Mouse (Mus musculus): Measurements from ENCODE around the gene Tmod1. TPM values are rescaled to one million over a fixed set of nuclear protein-coding genes. Genes with fewer than 3 reads are reported as not detected.

Tmod1 gene
- total RNA-seq, 4 experiments from 2014 or later: 51.9 to 57.0 (median 53.7) TPM

DNA sequence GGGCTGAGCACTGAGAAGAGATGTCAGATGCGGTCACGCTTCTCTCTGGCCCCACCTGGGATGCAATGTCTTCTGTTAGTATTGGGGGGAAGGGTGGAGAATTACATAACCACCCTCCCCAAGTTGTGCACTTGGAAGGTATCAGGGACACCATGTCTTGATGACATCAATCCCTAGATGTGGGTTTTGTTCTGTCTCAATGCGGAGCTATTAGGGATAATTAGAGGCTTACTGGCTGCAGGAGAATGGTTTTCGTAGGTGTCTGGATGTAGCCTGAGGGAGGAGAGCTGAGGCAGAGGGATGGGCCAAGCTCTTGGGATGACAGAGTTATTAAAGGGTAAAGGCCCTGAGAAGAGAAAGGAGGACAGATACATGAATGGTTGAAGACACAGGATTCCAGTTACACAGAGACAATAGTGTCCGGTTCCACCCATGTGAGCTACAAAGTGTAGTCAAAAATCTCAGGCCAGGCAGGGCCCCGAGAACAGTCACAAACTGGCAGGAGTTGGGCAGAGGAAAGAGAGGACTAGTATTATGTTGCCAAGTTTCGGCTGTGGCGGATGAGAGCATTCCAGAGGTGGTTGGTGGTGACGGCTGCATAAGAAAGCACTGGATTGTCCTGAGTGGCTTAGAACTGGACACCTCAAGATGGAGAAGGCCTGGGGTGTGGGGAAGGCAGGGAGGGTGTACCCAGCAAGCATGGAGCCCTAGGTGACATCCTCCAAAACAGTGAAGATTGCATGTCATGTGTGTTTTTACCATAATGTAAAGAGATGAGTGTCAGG is 14.8 kb downstream of the Tmod1 start:
- no peak for DNase-seq (ENCODE audit: low spot score in 2 of 2)

GRCm38 (mm10) chr4:46056163-46056562 is 17.4 kb downstream of the Tmod1 start:
- DNase-seq (ENCODE audit: low spot score in 2 of 2): no peak

DNA sequence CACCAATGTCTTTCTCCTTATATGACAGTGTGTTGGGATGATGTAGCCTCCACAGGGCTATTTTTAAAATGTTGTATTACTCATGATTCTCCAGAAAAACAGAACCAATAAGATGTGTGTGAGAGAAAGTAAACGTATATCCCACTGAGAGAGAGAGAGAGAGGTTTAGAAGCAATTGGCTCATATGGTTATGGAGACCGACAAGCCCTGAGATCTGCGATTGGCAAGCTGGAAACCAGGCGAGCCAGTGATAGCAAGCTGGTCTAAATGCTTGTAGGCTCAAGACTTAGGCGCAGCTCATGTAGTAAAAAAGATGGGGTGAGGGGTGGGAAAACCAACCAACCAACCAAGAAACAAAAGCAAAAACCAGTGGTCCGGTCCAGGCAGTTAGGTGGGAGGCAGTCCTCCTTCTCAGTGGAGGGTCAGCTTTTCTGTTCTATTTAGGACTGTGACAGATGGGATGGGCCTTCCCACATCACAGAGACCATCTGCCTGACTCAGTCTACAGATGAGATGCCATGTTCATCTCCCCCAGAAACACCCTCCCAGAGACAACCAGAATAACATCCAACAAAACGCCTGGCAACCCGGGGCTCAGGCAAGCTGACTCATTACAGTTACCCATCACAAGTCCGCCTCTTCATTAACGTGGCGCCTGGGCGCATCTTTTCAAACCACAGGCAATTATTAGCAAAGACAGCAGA is 22.7 kb downstream of the Tmod1 start:
- DNase-seq (ENCODE audit: low spot score in 2 of 2): peak; percentile 58 to 96

DNA sequence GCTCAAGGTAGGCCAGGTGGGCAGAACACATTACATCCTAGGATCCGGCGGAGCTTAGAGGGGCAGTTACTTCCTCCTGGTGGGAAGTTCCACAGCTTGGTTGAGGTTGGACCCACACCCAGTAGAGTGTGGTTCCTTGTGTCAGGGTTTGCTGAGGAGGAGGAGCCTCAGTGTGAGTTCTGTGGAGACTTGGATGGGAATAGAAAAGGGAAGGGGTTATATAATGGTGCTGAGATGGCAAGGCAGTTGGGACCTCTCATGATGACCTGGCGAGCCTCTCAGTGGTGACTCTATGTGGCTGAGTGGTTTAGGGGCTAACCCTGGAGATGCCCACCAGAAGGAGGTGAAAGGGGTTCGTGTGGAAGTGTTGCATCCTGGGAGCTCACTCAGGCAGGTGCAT is 25.1 kb downstream of the Tmod1 start:
- DNase-seq (ENCODE audit: low spot score in 2 of 2): no peak

GRCm38 (mm10) chr4:46064263-46064662 is 25.5 kb downstream of the Tmod1 start:
- no peak for DNase-seq (ENCODE audit: low spot score in 2 of 2)

DNA sequence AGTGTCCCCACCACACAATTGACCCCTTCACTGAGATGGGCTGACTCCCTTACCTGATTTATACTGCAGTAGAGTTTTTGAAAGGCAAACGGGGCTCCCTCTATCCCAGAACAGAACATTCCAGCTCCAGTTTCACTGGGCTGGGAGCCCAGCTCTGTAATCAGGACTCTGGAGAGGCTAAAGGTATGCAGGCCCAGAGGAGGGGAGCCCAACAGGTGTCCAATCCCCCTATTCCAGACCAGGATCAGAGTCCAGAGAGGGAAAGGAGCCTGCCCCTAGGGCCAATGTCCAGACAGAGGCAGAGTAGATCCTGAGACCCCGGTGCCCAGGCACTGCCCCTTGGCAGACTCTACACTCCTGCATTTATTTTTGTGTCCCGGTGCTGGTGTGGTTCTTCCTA is 26.2 kb downstream of the Tmod1 start:
- no peak for DNase-seq (ENCODE audit: low spot score in 2 of 2)

DNA sequence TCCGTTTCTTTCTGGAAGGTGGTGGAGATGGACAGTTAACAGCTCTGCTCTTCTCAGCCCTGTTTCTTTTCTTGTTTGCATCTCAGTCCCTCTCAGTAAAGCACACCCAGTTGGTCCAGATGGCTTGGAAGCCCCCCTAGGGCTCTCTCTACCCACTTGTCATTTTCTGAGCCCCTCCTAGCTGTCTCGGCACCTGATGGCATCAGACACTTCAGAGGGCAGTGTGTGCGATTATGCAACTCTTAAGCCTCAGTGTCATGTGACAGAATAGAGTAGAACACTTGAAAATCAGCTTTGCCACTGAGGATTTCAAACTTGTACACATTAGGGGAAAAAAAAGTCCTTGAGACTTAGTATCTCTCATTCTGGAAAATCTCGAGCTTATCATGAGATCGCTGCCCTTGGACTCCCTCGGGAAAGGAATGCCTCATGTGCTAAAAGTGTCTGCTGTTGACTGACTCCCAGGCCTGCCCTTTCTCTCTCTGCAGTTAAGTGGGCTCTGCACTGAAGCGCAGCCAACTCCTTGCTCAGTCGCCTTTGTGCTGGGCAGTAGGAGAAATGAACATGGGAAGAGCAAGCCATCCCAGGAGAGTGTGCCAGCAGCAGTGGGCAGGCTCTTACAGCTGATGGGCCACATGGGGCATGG is 27.1 kb downstream of the Tmod1 start:
- DNase-seq (ENCODE audit: low spot score in 2 of 2): no peak

DNA sequence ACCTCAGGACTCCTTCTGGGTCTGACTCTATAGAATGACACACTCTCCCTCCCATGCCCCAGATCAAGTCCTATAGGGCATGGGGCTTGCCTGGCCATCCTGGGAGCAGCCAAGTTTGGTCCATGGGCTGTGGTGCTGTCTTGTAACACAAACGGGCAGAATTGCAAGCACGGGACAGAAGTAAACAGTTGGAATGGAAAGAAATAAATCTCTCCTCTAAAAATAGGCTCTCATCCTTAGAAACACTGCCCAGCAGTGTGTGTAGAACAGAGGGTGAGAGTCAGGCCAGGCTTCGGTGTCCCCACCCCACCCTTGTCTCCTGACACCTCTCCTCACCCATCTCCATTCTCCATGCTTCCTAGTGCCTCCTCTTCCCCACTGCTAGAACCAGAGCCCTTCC is 29.3 kb downstream of the Tmod1 start:
- no peak for DNase-seq (ENCODE audit: low spot score in 2 of 2)

DNA sequence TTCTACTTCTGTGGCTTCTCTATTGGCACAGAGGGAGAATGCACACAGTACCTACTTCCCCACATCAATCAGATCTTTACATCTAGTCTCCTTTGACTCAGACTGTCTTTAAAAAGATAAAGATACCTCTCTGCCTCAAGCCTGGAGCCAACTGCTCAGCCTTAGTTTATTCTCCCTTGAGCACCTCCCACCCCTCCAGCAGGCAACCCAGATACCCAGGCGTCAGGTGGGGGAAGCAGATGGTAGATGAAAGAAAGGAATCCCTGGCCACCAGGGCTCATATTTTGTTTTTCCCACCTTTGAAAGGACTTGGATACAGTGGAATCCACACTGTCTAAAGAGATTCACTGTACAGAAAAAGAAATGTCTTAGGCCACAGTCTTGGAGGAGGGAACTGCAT is 29.8 kb downstream of the Tmod1 start:
- DNase-seq (ENCODE audit: low spot score in 2 of 2): peak in 1 of 2 experiments; percentile 65

DNA sequence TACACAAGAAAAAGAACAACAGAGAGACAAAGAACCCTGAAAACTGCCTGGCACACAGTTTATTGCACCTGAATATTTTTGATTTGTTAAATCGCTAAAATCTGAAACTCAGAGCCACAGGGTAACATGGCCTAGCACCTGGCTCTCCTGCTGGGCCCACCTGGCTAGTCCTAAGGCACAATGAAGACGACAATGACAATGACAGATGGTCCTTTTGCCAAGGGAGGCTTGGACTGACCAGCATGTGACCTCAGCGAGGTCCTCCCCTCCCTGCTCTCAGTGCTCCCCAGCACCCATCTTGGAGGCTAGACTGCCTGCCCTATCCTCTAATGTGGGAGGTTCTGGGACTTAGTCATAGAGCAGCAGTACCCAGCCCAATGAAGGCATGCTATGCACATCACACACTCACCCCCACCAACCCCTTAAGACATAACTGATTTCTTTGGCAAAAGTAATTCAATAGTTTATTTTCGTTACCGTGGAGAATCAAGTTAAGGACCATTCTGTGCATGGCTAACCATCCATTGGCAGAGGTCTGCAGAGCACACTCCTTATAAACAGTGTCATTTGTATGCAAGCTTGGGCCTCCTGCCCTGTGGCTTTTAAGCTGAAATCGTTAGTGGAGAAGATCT is 31.2 kb downstream of the Tmod1 start:
- no peak for DNase-seq (ENCODE audit: low spot score in 2 of 2)

- DNase-seq (ENCODE audit: low spot score in 2 of 2): no peak
These were observed 33.9 kb downstream of the Tmod1 start for GRCm38 (mm10) chr4:46072631-46073030.

GRCm38 (mm10) chr4:46073736-46074135 is 35.0 kb downstream of the Tmod1 start:
- DNase-seq (ENCODE audit: low spot score in 2 of 2): peak in 1 of 2 experiments; percentile 62

- no peak for DNase-seq (ENCODE audit: low spot score in 2 of 2)
These were observed 36.9 kb downstream of the Tmod1 start for GRCm38 (mm10) chr4:46075664-46076063.

- DNase-seq (ENCODE audit: low spot score in 2 of 2): no peak
These were observed 38.2 kb downstream of the Tmod1 start for GRCm38 (mm10) chr4:46076892-46077291.

GRCm38 (mm10) chr4:46080261-46080660 is 41.5 kb downstream of the Tmod1 start:
- no peak for DNase-seq (ENCODE audit: low spot score in 2 of 2)

DNA sequence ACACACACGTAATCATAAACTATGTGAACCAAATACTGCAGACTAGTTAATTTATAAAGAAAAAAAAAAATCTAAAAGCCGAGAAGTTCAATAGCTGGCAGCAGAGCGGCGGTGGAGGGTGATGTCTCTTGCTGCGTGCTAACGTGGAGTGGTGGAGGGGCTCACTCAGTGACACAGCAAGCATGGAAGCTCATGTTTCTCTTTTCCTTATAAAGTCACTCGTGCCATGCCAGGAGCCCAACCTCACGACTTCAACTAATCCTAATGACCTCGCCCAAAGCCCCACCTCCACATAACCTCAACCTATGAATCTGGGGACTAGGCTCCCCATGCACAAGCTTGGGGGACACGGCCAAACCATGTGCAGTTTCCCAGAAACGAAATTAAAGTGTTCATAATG is 43.8 kb downstream of the Tmod1 start:
- no peak for DNase-seq (ENCODE audit: low spot score in 2 of 2)

- no peak for DNase-seq (ENCODE audit: low spot score in 2 of 2)
These were observed 45.9 kb downstream of the Tmod1 start for GRCm38 (mm10) chr4:46084416-46085172.

GRCm38 (mm10) chr4:46085223-46085811 is 46.6 kb downstream of the Tmod1 start:
- no peak for DNase-seq (ENCODE audit: low spot score in 2 of 2)

DNA sequence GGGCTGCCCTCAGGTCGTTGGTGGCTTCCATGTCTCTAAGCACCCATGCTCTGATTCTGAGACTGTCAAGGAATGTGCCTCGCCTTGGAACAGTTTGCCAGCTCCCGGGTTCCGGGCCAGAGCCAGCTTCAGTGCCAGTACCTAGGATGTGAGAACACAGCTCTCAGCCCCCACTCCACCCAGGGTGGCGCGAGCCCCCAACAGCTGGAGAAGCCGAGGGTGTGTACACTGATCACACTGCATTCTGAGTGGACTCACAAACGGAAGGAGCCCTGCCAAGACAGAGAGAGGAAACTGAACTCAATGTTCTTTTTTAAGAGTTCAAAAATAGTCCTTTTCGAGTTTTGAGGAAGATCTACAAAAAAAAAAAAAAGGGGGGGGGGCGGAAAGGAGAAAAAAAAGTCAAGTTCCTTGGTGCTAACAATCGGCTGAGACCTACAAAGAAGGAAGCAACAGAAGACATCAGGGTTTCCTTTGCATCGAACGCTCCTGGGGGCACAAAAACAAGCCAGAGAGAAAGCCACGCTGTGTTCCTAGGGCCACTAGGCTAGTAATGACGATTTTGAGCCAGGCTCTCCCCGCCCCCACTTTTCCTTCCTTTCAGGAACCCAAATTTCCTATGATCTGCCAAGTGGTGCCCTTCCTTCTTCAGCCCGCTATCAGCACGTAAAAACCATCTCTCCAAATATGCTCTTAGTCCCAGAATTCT is 48.1 kb downstream of the Tmod1 start:
- DNase-seq (ENCODE audit: low spot score in 2 of 2): peak in 1 of 2 experiments; percentile 84

DNA sequence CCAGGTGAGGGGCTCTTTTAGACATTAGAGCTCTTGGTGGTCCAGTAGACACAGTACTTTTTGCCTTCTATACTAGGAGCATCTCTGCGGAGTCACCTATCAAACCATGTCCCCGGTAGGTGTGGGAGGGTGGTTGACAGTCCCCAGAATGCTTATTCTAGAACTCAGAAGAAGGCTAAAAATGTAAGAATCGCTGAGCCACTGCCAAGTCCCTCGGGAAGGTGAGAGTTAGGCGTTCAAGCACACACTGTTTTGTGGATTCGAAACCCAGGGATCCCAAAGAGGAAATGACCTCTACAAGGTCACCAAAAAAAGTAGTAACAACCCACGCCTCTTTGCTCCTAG is 48.7 kb downstream of the Tmod1 start:
- peak; percentile 55 to 83 for DNase-seq (ENCODE audit: low spot score in 2 of 2)
